Mouse (Mus musculus): ENCODE measurements around the gene Cyp2d12. TPM values are rescaled to one million over a fixed set of nuclear protein-coding genes. Genes with fewer than 3 reads are reported as not detected.
"Not testable (repeated sequence)": the region's sequence is repeated elsewhere in the genome, so short reads cannot be mapped to it uniquely, and the experiment has no call there.

The Cyp2d12 gene
- not detected for total RNA-seq (2022)

- DNase-seq, result no peak
Measured at GRCm38 (mm10) chr15:82554531-82555230, at the start of gene Cyp2d12. Gene Cyp2d12, plus strand, starts transcription at chr15:82555072.

GRCm38 (mm10) chr15:82506971-82507370 is 47.9 kb upstream of the Cyp2d12 start:
- DNase-seq, result no peak

GRCm38 (mm10) chr15:82507740-82508139 is 47.1 kb upstream of the Cyp2d12 start:
- DNase-seq, result not testable (repeated sequence)

- not testable (repeated sequence) for DNase-seq
Measured at GRCm38 (mm10) chr15:82509495-82509894, 45.4 kb upstream of the Cyp2d12 start.

GRCm38 (mm10) chr15:82510500-82510899 is 44.4 kb upstream of the Cyp2d12 start:
- DNase-seq, result not testable (repeated sequence)

GRCm38 (mm10) chr15:82512111-82512510 is 42.8 kb upstream of the Cyp2d12 start:
- DNase-seq, result not testable (repeated sequence)

GRCm38 (mm10) chr15:82516174-82516573 is 38.7 kb upstream of the Cyp2d12 start:
- not testable (repeated sequence) for DNase-seq

- not testable (repeated sequence) for DNase-seq
Measured at GRCm38 (mm10) chr15:82527371-82527770, 27.5 kb upstream of the Cyp2d12 start.

GRCm38 (mm10) chr15:82532721-82533120 is 22.2 kb upstream of the Cyp2d12 start:
- DNase-seq, result not testable (repeated sequence)

GRCm38 (mm10) chr15:82542976-82543375 is 11.9 kb upstream of the Cyp2d12 start:
- DNase-seq, result not testable (repeated sequence)

GRCm38 (mm10) chr15:82544561-82544960 is 10.3 kb upstream of the Cyp2d12 start:
- DNase-seq, result not testable (repeated sequence)

- DNase-seq, result not testable (repeated sequence)
Measured at GRCm38 (mm10) chr15:82547753-82548152, 7.1 kb upstream of the Cyp2d12 start.

- DNase-seq, result not testable (repeated sequence)
Measured at GRCm38 (mm10) chr15:82553211-82553610, 1.7 kb upstream of the Cyp2d12 start.

GRCm38 (mm10) chr15:82572856-82573255 is 18.0 kb downstream of the Cyp2d12 start:
- DNase-seq, result no peak

- DNase-seq, result no peak
Measured at GRCm38 (mm10) chr15:82579071-82579470, 24.2 kb downstream of the Cyp2d12 start.

- DNase-seq, result no peak
Measured at GRCm38 (mm10) chr15:82582621-82583020, 27.7 kb downstream of the Cyp2d12 start.

Small RNAs within 50 kb of the gene (microRNA-seq; reads per million reads assigned to microRNA genes)
- gene Gm27924 (0 reads per million in 2 experiments), gene Gm28023 (0 reads per million in 2 experiments)

Other genes starting within 250 kb of the Cyp2d12 start
- gene Naga, start 216.1 kb upstream of the Cyp2d12 start, total RNA-seq (2022), result 10 to 100 TPM; 68.6 to 89.3 (median 77.9) TPM
- gene Pheta2, start 216.1 kb upstream of the Cyp2d12 start, total RNA-seq (2022), result 1 to 10 TPM in 2 of 4 experiments, under 1 TPM in 2; 0.74 to 2.0 (median 1.4) TPM
- 100 to 1,000 TPM; 137 to 205 (median 157) TPM for gene Smdt1, start 216.1 kb upstream of the Cyp2d12 start, total RNA-seq (2022)
- gene Ndufa6, start 200.8 kb upstream of the Cyp2d12 start, total RNA-seq (2022), result 100 to 1,000 TPM; 293 to 470 (median 376) TPM
- 10 to 100 TPM; 42.2 to 46.6 (median 45.6) TPM for gene Cyp2d22, start 174.8 kb upstream of the Cyp2d12 start, total RNA-seq (2022)
- under 1 TPM in 2 of 4 experiments, not detected in 2; 0.22 to 0.42 TPM for gene Cyp2d11, start 161.1 kb upstream of the Cyp2d12 start, total RNA-seq (2022)
- 1 to 10 TPM in 1 of 4 experiments, not detected in 3; 1.1 TPM for gene Cyp2d10, start 147.9 kb upstream of the Cyp2d12 start, total RNA-seq (2022)
- 1 to 10 TPM in 1 of 4 experiments, under 1 TPM in 1, not detected in 2; 0.46 to 2.5 TPM for gene Cyp2d9, start 121.6 kb upstream of the Cyp2d12 start, total RNA-seq (2022)
- not detected for gene Cyp2d34, start 65.9 kb downstream of the Cyp2d12 start, total RNA-seq (2022)
- gene Cyp2d40, start 209.1 kb downstream of the Cyp2d12 start, total RNA-seq (2022), result not detected
- gene Cyp2d26, start 239.2 kb downstream of the Cyp2d12 start, total RNA-seq (2022), result under 1 TPM in 2 of 4 experiments, not detected in 2; 0.52 to 0.54 TPM